Mouse (Mus musculus) embryonic fibroblast, embryonic 13.5 days (primary cell): ENCODE results near the gene Rnf217.

Experiments
- CTCF ChIP-seq: IDR thresholded peaks from 2 replicates; pipeline ENCODE4 v1.5.1; 2011; ENCODE audit warnings: mild to moderate bottlenecking, control low read depth, low read length, moderate library complexity, borderline replicate concordance; ENCODE audit not compliant: insufficient read depth
- POLR2A ChIP-seq: IDR thresholded peaks from 2 replicates; pipeline ENCODE4 v1.6.1; 2011; ENCODE audit warnings: low read depth, mild to moderate bottlenecking, control low read depth, low read length, moderate library complexity

DNA sequence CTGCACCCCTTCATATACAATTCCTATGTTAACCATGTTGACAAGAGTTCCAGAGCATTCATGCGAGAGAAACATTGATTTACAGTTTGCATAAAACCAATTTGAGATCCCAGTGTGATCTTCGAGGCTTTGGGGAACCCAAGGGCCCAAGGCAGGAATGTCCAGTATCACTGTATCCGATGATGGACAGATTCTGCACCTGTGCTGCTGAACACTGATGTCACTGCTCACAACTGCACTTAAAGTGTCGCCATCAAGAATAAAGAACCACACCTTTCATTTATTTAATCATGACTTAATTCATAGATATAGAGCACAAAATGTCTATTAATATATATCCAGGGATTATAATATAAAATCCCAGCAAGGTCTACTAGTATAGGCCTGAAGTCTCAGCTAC is 28.3 kb downstream of the Rnf217 start:
- TF ChIP-seq CTCF, result no peak
- TF ChIP-seq POLR2A, result no peak
